Mouse (Mus musculus): ENCODE data around the gene Neurl4.

Gene Neurl4

GRCm38 (mm10) chr11:69935137-69935879 lies 34.4 kb downstream of the Neurl4 start, which contains the start of gene Ybx2:
Ybx2 (plus strand) TSS chr11:69935796.
- TF ChIP-seq NANOG (IDR thresholded peaks at IDR 0.05; ENCODE audit: borderline replicate concordance, low read length), result no peak
- TF ChIP-seq POU5F1 (IDR thresholded peaks at IDR 0.05; ENCODE audit: borderline replicate concordance, low read length), result no peak
- TF ChIP-seq CTCF (conservative IDR thresholded peaks at IDR 0.05; ENCODE audit: low read length), result no peak
- Histone ChIP-seq H3K4me1 (replicated peaks; ENCODE audit: low read depth, low read length) (peaks cover 53% of the 10 kb centered on the region), H3K9me3 (ENCODE audit: low read length) (no peaks in the 10 kb centered on the region), H3K27me3 (ENCODE audit: insufficient read depth, low read length) (peaks cover 50% of the 10 kb centered on the region), H3K4me3 (replicated peaks; ENCODE audit: low read length) (peak within 1 kb of the TSS; percentile 80), H3K36me3 (ENCODE audit: insufficient read depth, low read length) (peaks cover 1% of the 10 kb centered on the region; the same call in 1 of the 2 replicates)

GRCm38 (mm10) chr11:69936156-69936555 lies 35.3 kb downstream of the Neurl4 start:
- no peaks in the 10 kb centered on the region for H3K9me3 ChIP-seq (ENCODE audit: low read length)
- H3K4me1 ChIP-seq (replicated peaks; ENCODE audit: low read depth, low read length), result peaks cover 61% of the 10 kb centered on the region
- H3K27me3 ChIP-seq (ENCODE audit: insufficient read depth, low read length), result peaks cover 58% of the 10 kb centered on the region
- TF ChIP-seq POU5F1 (IDR thresholded peaks at IDR 0.05; ENCODE audit: borderline replicate concordance, low read length) (no peak), CTCF (conservative IDR thresholded peaks at IDR 0.05; ENCODE audit: low read length) (no peak), NANOG (IDR thresholded peaks at IDR 0.05; ENCODE audit: borderline replicate concordance, low read length) (no peak)
- H3K4me3 ChIP-seq (replicated peaks; ENCODE audit: low read length), result peak overlapping the region; percentile 80
- peaks cover 7% of the 10 kb centered on the region for H3K36me3 ChIP-seq (ENCODE audit: insufficient read depth, low read length)

GRCm38 (mm10) chr11:69936714-69937347 lies 36.0 kb downstream of the Neurl4 start:
- peaks cover 58% of the 10 kb centered on the region for H3K27me3 ChIP-seq (ENCODE audit: insufficient read depth, low read length)
- H3K36me3 ChIP-seq (ENCODE audit: insufficient read depth, low read length), result peaks cover 7% of the 10 kb centered on the region
- peak overlapping the region; percentile 80 for H3K4me3 ChIP-seq (replicated peaks; ENCODE audit: low read length)
- TF ChIP-seq POU5F1 (IDR thresholded peaks at IDR 0.05; ENCODE audit: borderline replicate concordance, low read length) (no peak), NANOG (IDR thresholded peaks at IDR 0.05; ENCODE audit: borderline replicate concordance, low read length) (no peak), CTCF (conservative IDR thresholded peaks at IDR 0.05; ENCODE audit: low read length) (no peak)
- peaks cover 61% of the 10 kb centered on the region for H3K4me1 ChIP-seq (replicated peaks; ENCODE audit: low read depth, low read length)
- H3K9me3 ChIP-seq (ENCODE audit: low read length), result no peaks in the 10 kb centered on the region

GRCm38 (mm10) chr11:69937385-69937784 lies 36.5 kb downstream of the Neurl4 start:
- Histone ChIP-seq H3K36me3 (ENCODE audit: insufficient read depth, low read length) (peaks cover 7% of the 10 kb centered on the region), H3K9me3 (ENCODE audit: low read length) (no peaks in the 10 kb centered on the region), H3K27me3 (ENCODE audit: insufficient read depth, low read length) (peaks cover 58% of the 10 kb centered on the region), H3K4me3 (replicated peaks; ENCODE audit: low read length) (no peak overlapping the region), H3K4me1 (replicated peaks; ENCODE audit: low read depth, low read length) (peaks cover 62% of the 10 kb centered on the region)
- TF ChIP-seq POU5F1 (IDR thresholded peaks at IDR 0.05; ENCODE audit: borderline replicate concordance, low read length) (no peak), NANOG (IDR thresholded peaks at IDR 0.05; ENCODE audit: borderline replicate concordance, low read length) (no peak), CTCF (conservative IDR thresholded peaks at IDR 0.05; ENCODE audit: low read length) (no peak)

GRCm38 (mm10) chr11:69937834-69938233 lies 37.0 kb downstream of the Neurl4 start:
- H3K36me3 ChIP-seq (ENCODE audit: insufficient read depth, low read length), result peaks cover 7% of the 10 kb centered on the region
- H3K27me3 ChIP-seq (ENCODE audit: insufficient read depth, low read length), result peaks cover 61% of the 10 kb centered on the region
- no peak for TF ChIP-seq POU5F1 (IDR thresholded peaks at IDR 0.05; ENCODE audit: borderline replicate concordance, low read length)
- no peak for TF ChIP-seq CTCF (conservative IDR thresholded peaks at IDR 0.05; ENCODE audit: low read length)
- TF ChIP-seq NANOG (IDR thresholded peaks at IDR 0.05; ENCODE audit: borderline replicate concordance, low read length), result no peak
- no peak overlapping the region for H3K4me3 ChIP-seq (replicated peaks; ENCODE audit: low read length)
- peaks cover 66% of the 10 kb centered on the region for H3K4me1 ChIP-seq (replicated peaks; ENCODE audit: low read depth, low read length)
- no peaks in the 10 kb centered on the region for H3K9me3 ChIP-seq (ENCODE audit: low read length)

GRCm38 (mm10) chr11:69938401-69938979 lies 37.6 kb downstream of the Neurl4 start:
- Histone ChIP-seq H3K27me3 (ENCODE audit: insufficient read depth, low read length) (peaks cover 65% of the 10 kb centered on the region), H3K36me3 (ENCODE audit: insufficient read depth, low read length) (peaks cover 7% of the 10 kb centered on the region), H3K4me1 (replicated peaks; ENCODE audit: low read depth, low read length) (peaks cover 73% of the 10 kb centered on the region), H3K4me3 (replicated peaks; ENCODE audit: low read length) (no peak overlapping the region), H3K9me3 (ENCODE audit: low read length) (no peaks in the 10 kb centered on the region)
- no peak for TF ChIP-seq POU5F1 (IDR thresholded peaks at IDR 0.05; ENCODE audit: borderline replicate concordance, low read length)
- TF ChIP-seq NANOG (IDR thresholded peaks at IDR 0.05; ENCODE audit: borderline replicate concordance, low read length), result no peak
- no peak for TF ChIP-seq CTCF (conservative IDR thresholded peaks at IDR 0.05; ENCODE audit: low read length)

GRCm38 (mm10) chr11:69939181-69939580 lies 38.3 kb downstream of the Neurl4 start:
- peaks cover 9% of the 10 kb centered on the region for H3K36me3 ChIP-seq (ENCODE audit: insufficient read depth, low read length)
- no peak overlapping the region for H3K4me3 ChIP-seq (replicated peaks; ENCODE audit: low read length)
- TF ChIP-seq POU5F1 (IDR thresholded peaks at IDR 0.05; ENCODE audit: borderline replicate concordance, low read length), result no peak
- TF ChIP-seq NANOG (IDR thresholded peaks at IDR 0.05; ENCODE audit: borderline replicate concordance, low read length), result no peak
- TF ChIP-seq CTCF (conservative IDR thresholded peaks at IDR 0.05; ENCODE audit: low read length), result no peak
- H3K4me1 ChIP-seq (replicated peaks; ENCODE audit: low read depth, low read length), result peaks cover 74% of the 10 kb centered on the region
- H3K9me3 ChIP-seq (ENCODE audit: low read length), result no peaks in the 10 kb centered on the region
- peaks cover 65% of the 10 kb centered on the region for H3K27me3 ChIP-seq (ENCODE audit: insufficient read depth, low read length)

GRCm38 (mm10) chr11:69939731-69940130 lies 38.9 kb downstream of the Neurl4 start:
- no peaks in the 10 kb centered on the region for H3K9me3 ChIP-seq (ENCODE audit: low read length)
- H3K4me1 ChIP-seq (replicated peaks; ENCODE audit: low read depth, low read length), result peaks cover 74% of the 10 kb centered on the region
- peaks cover 63% of the 10 kb centered on the region for H3K27me3 ChIP-seq (ENCODE audit: insufficient read depth, low read length)
- no peak overlapping the region for H3K4me3 ChIP-seq (replicated peaks; ENCODE audit: low read length)
- H3K36me3 ChIP-seq (ENCODE audit: insufficient read depth, low read length), result peaks cover 14% of the 10 kb centered on the region
- TF ChIP-seq NANOG (IDR thresholded peaks at IDR 0.05; ENCODE audit: borderline replicate concordance, low read length), result no peak
- TF ChIP-seq POU5F1 (IDR thresholded peaks at IDR 0.05; ENCODE audit: borderline replicate concordance, low read length), result no peak
- TF ChIP-seq CTCF (conservative IDR thresholded peaks at IDR 0.05; ENCODE audit: low read length), result no peak

Data from E14TG2a.4 (cell line).